Mouse (Mus musculus): Measurements from ENCODE around the gene Sytl4.

Gene Sytl4

GRCm38 (mm10) chrX:133981231-133982002 lies at the start of gene Sytl4:
Gene Sytl4 (minus strand): TSS chrX:133981812.
- DNase-seq (ENCODE audit: low read depth), result no peak

GRCm38 (mm10) chrX:134020664-134021063 lies 39.1 kb upstream of the Sytl4 start:
- no peak for DNase-seq (ENCODE audit: low read depth)

GRCm38 (mm10) chrX:134019005-134019404 lies 37.4 kb upstream of the Sytl4 start:
- DNase-seq (ENCODE audit: low read depth), result peak; percentile 65

GRCm38 (mm10) chrX:133995866-133996265 lies 14.3 kb upstream of the Sytl4 start:
- DNase-seq (ENCODE audit: low read depth), result no peak

GRCm38 (mm10) chrX:133964615-133965014 lies 17.0 kb downstream of the Sytl4 start:
- no peak for DNase-seq (ENCODE audit: low read depth)

DNA sequence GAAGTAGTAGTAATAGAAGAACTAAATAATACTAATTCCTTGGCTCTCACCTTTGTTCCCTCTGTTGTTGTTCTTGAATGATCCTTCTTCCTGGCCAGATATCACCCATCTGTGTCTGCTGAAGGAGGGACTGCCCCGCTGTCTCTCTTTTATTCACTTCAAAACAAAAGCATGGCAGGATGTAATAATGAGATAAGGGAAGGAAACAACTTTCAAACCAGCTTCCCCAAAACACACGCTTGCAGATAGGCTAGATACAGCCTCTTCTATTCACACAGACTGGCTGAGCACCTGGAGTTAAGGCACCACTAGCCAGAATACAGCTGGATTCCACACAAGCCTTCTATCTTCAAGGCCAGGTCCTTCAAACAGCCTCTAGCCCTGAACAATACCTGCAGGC lies 21.0 kb downstream of the Sytl4 start:
- DNase-seq (ENCODE audit: low read depth), result peak; percentile 7

DNA sequence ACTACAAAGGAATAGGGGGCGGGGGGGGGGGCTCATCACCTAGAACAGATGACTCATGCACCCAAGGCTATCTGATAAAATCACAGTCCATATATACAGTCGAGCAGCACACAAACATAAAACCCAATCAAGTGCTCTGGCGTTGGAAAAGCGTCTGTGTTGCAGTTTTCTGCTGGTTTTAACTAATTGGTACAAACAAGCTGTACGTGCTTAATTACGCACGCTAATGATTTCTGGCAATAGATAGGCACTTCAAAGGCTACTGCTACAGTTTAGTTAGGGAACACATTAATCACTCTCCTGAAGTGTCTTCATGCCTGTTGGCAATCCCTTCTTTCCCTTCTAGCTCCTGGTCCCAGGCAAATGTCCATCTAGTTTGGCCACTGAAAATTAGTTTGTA lies 27.0 kb downstream of the Sytl4 start:
- DNase-seq (ENCODE audit: low read depth), result no peak

DNA sequence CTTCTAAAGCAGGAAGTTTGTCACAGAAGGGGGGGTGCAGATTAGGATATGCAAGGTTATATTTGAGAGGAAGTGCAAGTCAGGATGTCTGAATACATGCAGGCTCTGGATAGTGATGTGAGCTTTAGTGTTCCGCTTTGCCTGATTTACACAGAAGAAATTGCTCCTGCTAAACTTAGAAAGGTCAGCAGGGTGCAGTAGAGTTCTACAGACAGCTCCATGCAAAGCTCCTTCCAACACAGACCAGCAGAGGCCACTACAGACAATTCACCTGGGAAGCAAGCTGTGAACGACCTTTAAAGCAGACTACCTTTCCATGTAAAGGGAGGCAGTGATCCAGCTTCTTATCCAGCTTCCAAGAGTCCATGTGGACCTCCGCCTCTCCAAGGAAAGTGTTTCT lies 34.2 kb downstream of the Sytl4 start:
- peak; percentile 59 for DNase-seq (ENCODE audit: low read depth)

- DNase-seq (ENCODE audit: low read depth), result no peak
Measured at GRCm38 (mm10) chrX:133939561-133939960, 42.1 kb downstream of the Sytl4 start.

- DNase-seq (ENCODE audit: low read depth), result no peak
Measured at GRCm38 (mm10) chrX:133936605-133937225, 44.9 kb downstream of the Sytl4 start.

- peak; percentile 68 for DNase-seq (ENCODE audit: low read depth)
Measured at GRCm38 (mm10) chrX:133931302-133932013, 50.2 kb downstream of the Sytl4 start.

GRCm38 (mm10) chrX:133926760-133927159 lies 54.9 kb downstream of the Sytl4 start:
- no peak for DNase-seq (ENCODE audit: low read depth)

DNA sequence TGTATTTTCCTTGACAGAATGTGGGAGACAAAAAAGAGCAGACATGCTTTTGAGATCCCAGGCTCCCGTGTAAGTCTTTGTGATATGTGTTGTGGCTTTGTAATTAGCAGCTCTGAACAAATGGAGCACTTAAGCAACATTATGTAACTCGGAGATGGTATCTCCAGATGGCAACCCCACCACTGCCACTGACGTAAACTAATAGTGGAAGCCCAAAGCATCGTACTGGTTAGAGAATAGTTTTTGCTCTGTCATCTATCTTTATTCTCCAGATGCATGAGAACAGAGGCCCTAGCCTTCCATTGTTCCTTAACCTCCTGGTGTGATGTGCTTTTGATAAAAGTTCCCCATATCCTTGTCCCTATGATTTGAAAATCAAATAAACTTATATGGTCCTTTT lies 60.4 kb downstream of the Sytl4 start:
- no peak for DNase-seq (ENCODE audit: low read depth)

DNA sequence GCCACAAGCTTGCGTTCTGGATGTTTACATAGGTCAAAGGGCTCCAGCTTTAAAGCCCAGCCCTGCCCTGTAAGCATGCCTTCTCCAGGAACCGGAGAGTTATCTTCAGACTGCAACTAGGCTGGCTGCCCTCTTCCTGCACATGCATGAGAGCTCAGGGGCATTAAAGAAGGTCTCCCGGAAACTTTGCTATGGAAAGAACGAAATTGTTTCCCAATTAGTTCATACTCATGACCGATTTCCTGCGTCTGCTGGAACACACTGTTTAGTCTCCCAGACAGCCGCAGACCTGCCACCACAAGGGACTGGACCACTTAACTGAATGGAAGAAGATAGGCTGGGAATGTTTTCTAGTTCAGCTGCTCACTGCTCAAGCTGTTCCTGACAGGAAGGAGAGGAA lies 67.4 kb downstream of the Sytl4 start:
- DNase-seq (ENCODE audit: low read depth), result no peak

- DNase-seq (ENCODE audit: low read depth), result no peak
Measured at GRCm38 (mm10) chrX:133913006-133913405, 68.6 kb downstream of the Sytl4 start.

DNA sequence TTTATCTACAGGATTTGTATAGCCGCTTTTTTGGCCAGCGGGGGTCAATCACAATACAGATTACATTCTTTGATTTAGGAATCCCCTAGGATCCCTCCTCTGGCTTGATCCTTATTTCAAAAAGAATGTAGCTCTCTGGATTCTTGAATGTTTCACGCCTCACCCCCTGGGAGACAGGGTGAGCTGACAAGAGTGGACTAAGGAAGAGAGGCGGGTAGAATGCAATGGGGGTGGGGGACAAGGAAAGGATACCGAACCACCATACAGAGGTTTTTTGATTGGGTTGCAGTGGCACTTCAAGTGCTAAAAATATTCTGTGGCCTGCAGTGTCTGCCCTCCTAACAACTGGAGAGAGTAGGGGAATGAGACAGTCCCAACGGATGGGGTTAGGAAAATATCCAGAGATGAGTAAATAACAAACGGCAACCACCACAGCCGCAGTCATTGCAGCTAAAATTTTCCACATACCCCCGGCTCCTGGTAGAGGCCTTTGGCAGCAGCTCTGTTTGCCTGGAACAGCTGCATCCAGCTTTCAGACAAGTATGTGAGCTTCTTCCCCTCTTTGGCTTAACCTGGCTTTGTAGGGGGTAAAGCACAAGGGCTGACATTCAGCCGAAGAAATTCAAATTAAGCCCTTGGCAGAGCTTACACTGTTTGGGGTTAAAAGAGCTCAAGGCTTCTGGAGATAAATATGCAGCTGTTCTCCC lies 70.1 kb downstream of the Sytl4 start:
- DNase-seq (ENCODE audit: low read depth), result no peak

- no peak for DNase-seq (ENCODE audit: low read depth)
Measured at GRCm38 (mm10) chrX:133908261-133908660, 73.4 kb downstream of the Sytl4 start, which contains the start of gene Srpx2. Gene Srpx2 (plus strand): TSS chrX:133908426.

GRCm38 (mm10) chrX:133898014-133898542 lies 83.5 kb downstream of the Sytl4 start, which contains the start of gene Tspan6:
Gene Tspan6 (minus strand): TSS chrX:133898429.
- DNase-seq (ENCODE audit: low read depth), result no peak

DNA sequence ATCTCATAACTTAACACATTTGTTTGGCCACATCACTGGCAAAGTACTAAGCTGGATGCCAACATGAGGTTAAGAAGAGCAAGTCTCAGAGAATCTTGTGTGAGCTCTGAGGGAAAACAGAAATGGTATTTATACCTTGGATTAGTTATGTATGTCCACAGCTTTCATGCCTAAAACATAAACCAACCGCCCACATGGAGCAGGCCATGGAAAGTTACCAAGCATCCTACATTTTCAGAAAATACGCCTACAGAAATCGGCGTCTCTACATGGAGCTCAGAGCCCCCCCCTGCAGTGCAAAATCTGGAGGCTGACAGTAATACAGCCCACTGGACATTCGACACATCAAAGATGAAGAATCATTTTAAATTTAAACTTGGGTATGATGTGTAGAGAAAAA lies 93.5 kb downstream of the Sytl4 start:
- no peak for DNase-seq (ENCODE audit: low read depth)

DNA sequence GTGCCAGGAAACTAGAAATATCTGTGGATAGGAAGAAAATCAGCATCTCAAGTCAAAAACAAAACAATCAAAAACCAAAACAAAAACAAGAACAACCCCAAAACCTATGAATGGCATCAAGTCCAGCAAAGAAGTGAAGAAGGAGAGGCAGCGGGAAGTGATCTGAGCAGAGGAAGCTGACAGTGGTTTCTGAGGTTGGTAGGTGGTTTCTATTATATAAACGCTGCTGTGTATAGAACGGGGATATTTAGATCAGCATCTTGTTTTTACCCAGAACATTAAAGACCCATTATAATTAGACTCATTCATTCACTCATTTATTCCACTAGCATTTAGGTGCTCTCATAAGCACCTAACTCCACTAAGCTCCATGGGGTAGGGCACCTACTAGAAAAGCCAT lies 94.3 kb downstream of the Sytl4 start:
- peak; percentile 13 for DNase-seq (ENCODE audit: low read depth)

Data from 416B (cell line).